Mouse (Mus musculus) heart, postnatal 36 days (tissue): ENCODE data around the gene Lama4. TPM values are rescaled to one million over a fixed set of nuclear protein-coding genes. Genes with fewer than 3 reads are reported as not detected.
A peak's percentile ranks its signal among the peaks of the same experiment; 100 is the strongest.

Source experiments
- DNase-seq, 2 experiments: peaks; one replicate each; pipeline ENCODE4 v3.0.0; 2021 to 2022
- intact Hi-C: fragments of 180-260 bp; cut with DNase I; formaldehyde crosslinking; loops from one replicate; pipeline ENCODE4 v1.15.1; 2025
- total RNA-seq, 2 experiments: library from RNA; stranded (reverse); gene quantifications; 2 replicates each; pipeline ENCODE4 v1.2.3; 2021

Lama4 gene
- total RNA-seq, 2 experiments from 2014 or later: 65.8 to 75.2 TPM

DNA sequence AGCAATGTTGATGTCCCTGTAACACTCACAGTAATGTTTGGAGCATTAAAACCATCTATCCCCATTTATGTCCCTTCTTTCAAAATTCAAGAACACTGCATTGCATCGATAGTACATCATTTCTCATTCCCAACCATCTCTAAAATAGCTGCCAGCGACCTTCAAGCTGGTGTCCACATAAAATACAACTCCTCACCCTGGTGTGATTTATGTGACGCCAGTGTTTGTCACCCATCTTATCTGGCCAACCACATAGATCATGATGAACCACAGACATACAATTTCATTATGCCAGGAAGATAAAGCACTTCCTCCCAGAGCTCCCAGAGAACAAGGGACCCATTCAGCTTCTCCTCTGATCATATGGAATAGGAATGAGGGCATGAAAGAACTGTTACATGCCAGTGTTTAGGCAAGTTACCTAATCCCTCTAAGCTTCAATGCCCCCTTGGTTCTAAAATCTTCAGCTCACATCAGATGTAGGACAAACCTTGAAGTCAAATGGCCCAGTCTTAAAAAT, 79.2 kb downstream of the Lama4 start:
- no peak for DNase-seq
- intact Hi-C loops: no loop called here

DNA sequence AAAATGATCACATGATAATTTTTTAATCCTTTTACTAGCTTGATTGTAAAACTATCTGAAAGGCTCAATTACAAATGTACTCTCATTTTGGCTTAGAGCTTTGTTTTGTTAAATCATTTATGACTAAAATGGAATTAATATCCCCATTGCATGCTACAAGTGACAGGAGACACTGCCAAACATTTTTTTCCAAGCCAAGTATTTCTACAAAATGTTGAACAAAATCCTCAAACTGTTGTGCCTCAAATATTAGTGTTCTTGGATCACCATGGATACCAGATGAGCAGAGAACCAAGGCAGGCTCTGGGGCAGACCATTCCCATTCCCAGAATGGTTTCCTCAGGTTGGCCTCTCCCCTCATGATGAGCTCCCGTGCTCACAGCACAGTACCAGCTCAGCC, 79.8 kb downstream of the Lama4 start:
- DNase-seq: no peak
- intact Hi-C loops: no loop called here

DNA sequence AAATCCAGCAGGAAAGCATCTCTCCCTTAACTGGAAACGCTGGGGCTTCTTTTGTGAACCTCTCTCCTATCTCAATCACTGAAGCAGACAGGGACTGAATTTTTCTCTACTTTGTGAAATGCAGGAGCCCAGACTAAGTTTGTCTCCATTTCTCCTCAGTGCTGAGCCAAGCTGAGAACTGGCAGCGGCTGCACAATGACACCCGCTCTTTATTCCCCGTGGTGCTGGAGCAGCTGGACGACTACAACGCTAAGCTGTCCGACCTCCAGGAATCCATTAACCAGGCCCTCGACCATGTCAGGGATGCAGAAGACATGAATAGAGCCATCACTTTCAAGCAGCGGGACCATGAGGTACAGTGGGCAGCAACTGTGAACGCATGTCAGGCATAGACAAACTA, 82.5 kb downstream of the Lama4 start:
- intact Hi-C loops: no loop called here
- DNase-seq: peak in 1 of 2 experiments; percentile 28

DNA sequence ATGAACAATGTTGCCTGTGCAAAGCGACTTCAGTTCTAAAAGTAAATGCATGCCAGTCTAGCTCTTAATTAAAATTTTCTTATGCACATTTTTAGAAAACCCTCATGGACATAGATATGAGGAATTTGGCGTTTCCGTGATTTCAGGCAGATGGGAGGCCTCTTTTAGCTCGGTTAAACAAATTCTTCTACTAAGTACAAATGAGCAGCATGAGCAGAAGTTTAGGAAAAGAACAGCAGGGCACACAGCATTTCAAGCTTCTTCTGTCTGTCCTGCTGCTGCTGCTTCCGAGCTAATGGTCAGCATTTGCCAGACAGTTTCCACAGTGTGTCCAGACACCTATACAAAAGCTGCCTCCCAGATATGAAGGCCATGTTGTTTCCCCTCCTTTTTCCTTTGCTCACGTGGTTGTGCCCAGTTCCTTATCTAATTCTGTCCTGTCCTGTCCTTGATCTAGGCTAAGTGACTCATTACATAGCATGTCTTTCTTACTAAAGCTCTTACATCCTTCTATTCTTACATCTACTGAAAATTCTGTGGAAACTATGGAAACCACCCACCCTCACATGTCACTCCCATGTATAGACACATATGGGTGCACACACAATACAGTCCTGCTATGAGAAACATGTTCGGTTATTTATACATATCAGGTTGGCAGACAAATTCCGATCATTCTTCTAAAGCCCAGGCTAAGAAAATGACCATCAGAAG, 84.4 kb downstream of the Lama4 start:
- intact Hi-C loops: no loop called here
- no peak for DNase-seq

DNA sequence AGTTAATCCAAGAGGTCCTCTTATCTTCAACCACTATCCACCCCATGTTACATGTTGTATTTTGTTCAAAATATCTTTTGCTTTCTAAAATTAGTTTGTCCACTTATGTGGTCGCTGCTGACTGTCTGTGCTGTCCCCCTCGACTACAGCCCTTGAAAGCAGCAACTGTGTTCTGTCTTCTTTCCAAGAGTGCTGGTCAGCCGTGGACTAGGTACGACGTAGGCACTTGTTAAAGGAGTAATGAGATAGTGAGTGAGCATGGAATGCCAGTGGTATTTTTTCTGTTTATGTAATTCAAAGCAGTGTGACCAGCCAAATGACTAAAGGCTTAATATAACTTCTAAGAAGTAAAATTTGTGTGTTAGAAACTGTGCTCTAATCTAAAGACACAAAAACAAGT, 90.7 kb downstream of the Lama4 start:
- intact Hi-C loops: no loop called here
- no peak for DNase-seq

DNA sequence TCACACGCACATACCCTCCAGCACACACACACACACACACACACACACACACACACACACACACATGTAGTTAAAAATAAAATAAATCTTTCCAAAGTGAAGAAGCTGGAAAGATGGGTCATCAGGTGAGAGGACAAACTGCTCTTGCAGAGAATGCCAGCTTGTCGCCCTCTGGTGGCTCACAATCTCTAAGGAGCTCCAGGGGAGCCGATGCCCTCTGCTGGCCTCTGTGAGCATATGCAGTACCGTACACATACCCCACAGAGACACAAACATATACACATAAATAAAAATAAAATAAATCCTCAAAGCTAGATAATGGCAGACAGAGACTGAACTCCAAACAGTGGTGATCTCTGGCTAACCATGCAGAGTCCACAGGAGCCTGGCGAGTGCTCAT, 99.4 kb downstream of the Lama4 start:
- DNase-seq: peak in 1 of 2 experiments; percentile 29
- intact Hi-C loops: no loop called here

DNA sequence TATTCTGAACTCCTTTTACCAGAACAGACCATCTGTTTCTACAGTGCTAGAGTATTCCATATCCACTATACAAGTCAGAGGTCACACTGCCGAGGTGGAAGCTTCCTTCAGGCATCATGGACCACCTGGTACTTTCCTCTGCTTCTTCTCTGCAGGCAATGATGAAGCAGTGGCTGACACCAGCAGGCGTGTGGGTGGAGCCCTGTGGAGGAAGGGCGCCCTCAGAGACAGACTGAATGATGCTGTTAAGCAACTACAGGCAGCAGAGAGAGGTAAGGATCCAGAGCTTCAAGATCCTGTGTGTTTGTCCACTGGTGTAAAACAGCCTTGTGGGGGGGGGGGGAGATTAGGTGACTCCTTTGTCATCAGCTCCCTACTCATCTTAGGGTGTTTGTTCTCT, 100.1 kb downstream of the Lama4 start:
- DNase-seq: no peak
- intact Hi-C loops: no loop called here

DNA sequence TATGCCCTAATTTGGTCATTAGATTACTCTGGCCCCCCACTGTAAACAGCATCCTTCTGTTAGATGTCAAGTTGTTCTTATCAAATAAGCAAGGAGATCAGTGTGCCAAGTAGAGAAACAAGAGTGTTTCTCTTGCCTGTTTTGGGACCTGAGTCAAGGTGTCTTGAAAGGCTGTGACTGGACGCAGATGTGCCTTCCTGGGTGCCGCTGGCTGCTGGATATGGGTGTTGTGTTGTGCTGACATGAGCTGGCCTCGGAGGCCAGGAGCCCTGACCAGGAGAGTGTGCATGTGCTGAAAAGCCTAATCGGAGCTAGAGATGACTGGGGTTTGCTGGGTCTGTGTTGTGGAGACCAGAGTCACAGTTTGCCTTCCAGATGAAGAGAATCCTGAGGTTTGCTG, 100.7 kb downstream of the Lama4 start:
- peak in 1 of 2 experiments; percentile 9 for DNase-seq
- intact Hi-C loops: no loop called here

DNA sequence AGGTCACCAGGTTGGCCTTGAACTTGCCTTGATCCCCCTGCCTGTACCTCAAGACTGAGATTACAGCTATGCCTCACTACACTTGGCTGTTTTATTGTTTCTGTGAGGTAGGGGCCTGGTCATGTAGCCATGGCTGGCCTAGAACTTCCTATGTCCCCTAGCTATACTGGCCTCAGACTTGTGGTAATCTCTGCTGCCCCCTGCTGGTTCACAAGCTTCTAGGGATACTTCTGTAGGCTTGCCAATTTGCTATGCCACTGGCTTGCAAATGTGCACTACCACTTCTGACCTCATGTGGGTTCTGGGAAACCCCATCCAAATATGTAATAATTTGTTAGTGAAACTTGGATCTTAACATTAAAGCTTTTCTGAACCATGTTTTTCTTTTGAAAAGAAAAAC, 101.6 kb downstream of the Lama4 start:
- intact Hi-C loops: no loop called here
- peak; percentile 76 to 81 for DNase-seq

DNA sequence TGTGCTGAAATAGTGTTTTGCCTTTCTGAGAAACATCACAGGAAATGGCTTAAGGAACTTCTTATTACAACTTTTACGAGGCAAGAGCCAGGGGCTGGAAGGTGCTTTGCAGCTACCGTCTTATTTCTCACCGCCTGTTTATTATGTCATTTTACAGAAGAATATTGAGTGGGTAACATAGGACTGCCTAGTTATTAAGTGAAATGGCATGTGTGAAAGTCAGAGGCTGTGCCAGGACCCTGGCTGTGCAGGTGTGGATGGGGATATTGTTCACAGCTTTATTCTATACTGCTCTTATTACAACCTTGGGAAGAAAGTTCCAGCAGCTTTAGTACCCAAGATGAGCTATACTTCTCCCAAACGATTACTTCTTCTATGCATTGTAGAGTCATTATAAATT, 106.7 kb downstream of the Lama4 start:
- DNase-seq: no peak
- intact Hi-C loops: no loop called here

DNA sequence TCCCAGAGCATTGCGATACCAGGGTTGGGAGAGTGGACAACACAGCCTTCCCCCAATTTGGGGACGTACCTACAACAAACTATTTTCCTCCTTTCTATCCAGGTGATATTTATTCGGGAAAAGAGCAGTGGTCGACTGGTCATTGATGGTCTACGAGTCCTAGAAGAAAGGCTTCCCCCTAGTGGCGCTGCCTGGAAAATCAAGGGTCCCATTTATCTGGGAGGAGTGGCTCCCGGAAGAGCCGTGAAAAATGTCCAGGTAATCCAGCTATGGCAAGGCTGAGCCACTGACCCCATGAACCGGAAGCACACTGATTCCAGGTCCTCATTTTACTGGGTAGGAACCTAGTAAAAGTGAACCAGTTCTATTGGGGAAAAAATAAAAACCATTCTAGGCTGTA, 131.7 kb downstream of the Lama4 start:
- intact Hi-C loops: no loop called here
- peak in 1 of 2 experiments; percentile 25 for DNase-seq

DNA sequence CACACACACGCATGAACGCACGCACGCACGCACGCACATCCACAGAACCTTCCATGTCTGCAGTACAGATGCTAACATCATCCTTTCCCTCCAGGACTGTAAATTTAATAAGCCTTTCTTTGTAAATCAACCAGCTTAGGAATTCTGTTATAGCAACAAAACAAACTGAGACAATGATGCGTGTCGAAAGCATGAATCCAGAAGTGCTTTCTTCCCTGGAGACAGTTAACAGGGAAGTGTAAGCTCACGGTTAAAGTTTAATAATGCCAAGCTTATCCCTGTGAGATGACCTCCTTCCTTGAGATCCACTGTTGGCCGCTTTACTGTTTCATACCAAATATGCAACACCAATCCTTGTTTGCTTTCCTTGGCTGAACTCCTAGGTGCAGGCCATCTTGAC, 133.4 kb downstream of the Lama4 start:
- no peak for DNase-seq
- intact Hi-C loops: no loop called here

DNA sequence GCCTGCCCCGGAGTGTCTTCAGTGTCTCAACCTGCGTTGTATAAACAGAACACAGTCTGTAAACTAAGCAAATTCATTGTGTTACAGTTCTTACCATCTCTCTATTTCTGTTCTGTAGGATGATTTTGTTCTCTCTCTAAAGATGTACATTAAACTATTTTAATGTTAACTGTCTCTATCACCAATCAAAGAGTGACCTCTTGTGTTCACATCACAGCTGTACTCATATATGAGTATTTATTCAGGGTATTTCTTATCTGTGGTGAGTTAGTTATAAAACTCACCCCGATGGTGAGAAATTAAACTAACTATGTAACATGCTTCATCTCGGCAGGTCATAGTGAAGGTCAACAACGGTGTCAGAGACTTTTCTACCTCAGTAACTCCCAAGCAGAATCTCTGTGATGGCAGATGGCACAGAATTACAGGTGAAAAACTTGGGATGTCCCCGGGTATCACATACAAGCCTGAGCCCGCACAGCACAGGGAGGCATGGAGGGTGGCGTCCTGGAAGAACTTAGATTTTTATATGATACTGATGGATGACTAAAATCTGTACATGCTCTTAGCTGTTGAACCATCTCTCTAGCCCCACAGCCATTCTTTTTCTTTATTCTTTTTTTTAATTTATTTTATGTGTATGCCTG, 139.6 kb downstream of the Lama4 start:
- DNase-seq: no peak
- intact Hi-C loops: no loop called here

DNA sequence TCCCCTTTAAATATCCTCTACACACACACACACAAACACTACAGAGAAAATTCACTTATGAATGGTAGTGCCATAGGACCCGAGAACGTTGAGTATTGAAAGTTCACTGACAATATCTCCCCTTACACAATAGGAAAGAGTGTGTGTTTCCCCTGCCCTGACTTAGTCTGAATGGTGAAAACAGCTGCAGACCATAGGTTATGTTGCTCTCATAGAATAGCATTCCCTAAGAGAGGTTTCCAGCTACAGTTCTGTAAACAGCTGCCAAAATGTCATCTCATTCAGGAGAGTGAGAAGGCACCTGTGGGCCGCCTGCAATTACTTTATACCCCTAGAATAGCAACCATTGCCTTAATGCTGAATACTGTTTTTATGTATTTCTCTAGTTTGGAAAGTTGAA, 141.1 kb downstream of the Lama4 start:
- intact Hi-C loops: no loop called here
- no peak for DNase-seq

DNA sequence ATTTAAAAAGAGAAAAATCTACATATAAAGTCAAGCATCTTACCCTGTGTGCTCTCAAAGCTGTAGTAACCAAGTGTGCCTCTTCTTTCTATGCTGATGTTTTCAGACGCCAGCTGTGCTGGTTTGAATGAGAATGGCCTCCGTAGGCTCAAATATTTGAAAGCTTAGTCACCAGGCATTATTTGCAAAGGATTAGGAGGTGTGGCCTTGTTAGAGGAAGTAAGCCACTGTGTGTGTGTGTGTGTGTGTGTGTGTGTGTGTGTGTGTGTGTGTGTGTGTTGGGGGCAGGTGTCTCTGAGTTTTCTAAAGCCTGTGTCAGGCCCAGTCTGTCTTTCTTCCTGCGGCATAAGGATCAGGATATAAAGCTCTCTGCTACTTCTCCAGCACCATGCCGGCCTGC, 141.6 kb downstream of the Lama4 start:
- intact Hi-C loops: no loop called here

DNA sequence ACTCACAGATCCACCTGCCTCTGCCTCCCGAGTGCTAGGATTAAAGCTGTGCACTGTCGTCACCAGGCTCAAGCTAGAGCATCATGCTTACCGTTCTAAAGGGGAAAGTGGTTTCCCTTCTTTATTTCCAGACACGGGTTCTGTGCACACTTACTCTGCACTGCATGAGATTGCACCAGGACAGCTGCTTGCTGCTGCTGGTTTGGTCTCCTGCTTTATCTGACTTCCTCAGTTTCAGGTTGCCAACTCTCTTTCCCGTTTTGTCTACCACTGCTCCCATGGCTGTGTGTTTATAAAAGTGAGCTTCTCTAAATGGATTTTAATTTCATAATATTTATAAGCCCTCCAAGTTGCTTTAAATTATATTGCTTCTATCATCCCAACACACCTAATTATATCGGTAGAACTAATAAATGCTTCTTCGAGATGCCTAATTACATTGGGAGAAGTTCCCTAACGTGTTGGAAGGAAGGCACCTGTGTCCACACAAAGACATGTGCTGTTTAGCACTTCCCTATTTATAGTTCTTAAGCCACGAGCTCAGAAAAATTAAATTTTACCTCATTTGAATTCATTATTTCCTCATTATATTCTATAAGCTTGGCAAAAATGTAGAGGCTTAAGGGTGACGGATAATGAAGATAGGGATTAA, 143.6 kb downstream of the Lama4 start:
- intact Hi-C loops: no loop called here
- no peak for DNase-seq

More for the DNA sequence above, 141.6 kb downstream of the Lama4 start:
- DNase-seq: no peak

DNA sequence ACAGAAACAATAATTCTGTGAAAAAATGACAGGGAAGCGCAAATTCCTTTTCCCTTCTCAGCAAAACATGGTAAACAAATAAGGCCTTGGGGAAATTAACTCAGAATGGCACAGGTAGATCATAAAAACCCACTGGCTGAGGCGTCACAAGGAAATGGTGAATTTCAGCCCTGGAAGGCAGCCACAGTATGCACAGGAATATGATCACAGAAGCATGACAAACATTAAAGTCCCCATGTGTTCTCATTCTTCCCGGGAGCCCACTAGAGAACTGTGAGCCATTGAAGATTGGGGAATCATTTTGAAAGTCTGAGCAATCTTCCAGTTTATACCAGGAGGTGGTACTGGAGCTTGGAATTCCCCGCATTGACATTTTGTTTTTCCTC, 144.2 kb downstream of the Lama4 start:
- DNase-seq: no peak
- intact Hi-C loops: no loop called here

DNA sequence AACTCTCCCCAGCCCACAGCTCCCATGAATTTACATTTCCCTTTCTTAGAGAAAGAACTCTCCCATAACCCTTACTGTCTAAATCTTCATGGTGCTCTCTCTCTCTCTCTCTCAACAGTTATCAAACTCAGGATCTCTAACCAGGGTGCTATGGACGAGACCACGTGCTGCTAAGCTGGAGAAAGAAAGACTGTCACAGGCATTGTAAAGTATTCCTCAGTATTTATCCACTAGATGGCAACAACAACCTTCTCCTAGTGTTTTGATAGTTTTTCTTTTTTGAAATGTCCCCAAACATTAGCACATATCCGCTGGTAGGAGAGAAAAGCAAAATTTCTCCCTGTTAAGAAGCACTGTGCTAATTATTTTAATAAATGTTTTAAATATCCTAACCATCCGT, 156.1 kb downstream of the Lama4 start:
- no peak for DNase-seq

DNA sequence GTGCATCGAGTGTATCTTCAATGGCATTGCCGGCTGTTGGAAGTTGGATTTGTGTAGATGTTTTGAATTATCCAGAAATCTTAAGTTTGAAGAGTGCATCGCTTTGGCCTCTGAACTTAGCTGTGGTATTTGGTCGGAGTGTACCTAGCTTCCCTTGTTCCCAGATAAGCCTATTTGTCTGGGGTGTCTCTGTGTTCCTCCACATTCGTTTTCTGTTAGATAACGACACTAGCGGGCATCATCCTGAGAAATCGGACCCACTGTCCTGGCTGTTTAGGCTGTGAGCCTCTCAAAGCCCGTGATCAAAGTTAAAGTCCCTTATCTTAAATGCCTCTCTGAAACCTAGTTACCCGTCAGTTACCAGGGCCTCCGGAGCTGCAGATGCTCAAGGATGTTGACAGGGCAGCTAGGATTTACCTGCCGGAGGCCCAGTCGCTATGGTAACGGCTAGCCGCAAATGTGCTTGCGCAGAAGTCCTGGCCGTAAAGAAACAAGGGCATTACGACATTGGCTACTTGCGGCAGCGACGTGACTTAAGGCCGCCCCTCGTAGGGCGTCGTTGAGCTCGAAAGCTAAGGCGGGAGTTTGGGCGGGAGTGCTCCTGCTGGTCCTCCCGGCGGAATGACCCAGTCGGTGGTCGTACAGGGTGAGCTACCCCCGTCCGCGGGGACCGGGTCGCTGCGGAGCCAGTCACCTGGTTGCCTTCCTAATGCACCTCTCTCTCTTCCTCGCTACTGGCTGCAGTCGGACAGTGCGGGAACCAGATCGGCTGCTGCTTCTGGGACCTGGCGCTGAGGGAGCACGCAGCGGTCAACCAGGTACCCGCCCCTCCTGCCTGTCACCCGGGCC, 168.4 kb downstream of the Lama4 start, which contains the start of the genes Fam229b and Tube1:
TSS of gene Fam229b (minus strand) at position 453 of the 849 bp plus-strand sequence.
TSS of gene Tube1 (plus strand) at position 515 of the 849 bp plus-strand sequence.
- DNase-seq: peak; percentile 83 to 84
- intact Hi-C loops: no loop called here

More for the DNA sequence above, 156.1 kb downstream of the Lama4 start:
- intact Hi-C loops: no loop called here

DNA sequence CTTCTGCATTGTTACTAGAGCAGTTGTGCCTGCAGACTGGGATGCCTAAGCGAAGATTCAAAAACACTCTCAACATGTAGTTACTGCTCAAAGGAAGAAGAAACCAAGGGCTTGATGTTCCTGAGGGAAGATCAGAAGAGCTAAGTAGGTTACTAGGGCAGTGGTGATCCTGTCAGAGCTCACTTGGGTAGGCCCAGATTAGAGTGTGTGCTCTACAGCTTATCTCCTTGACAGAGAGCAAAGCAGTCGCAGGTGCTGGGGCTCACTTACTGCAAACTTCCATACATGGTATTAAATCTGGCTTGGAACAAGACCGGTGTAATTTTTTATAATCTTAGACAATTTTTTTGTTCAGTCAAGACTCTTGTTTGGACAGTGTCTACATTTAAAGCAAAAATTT, 172.5 kb downstream of the Lama4 start:
- intact Hi-C loops: no loop called here
- DNase-seq: no peak

DNA sequence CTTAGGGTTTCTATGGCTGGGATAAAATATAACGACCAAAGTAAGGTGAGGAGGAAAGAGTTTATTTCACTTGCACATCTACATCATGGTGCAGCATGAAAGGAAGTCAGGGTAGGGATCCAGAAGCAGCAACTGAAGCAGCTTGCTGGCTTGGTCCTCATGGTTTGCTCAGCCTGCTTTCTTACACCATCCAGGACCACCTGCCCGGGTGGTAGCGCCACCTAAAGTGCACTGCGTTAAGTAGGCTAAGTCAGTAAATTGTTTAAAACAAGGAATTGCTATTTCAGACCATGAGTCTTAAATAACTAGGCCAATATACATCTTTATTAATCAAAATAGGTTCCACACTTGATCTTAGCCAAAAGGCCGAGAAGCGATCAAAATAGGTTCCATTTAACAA, 173.4 kb downstream of the Lama4 start:
- no peak for DNase-seq
- intact Hi-C loops: no loop called here
